ENCODE assay signal across 26 mouse cellular contexts in genomic region chr11:117979388-117979787, GRCm38 (mm10). TPM values are rescaled to one million over a fixed set of nuclear protein-coding genes. Genes with fewer than 3 reads are reported as not detected.
DNase-seq lines count a peak whose midpoint lies in the region; ATAC-seq lines count a peak whose summit lies in the region.
"Had no signal": no experiment of that assay in that cellular context is flagged by ENCODE, and none has a peak within 500 bp of the region (broad histone marks: within the 10 kb centered on the region; RNA-seq: fewer than 3 reads in every experiment).

No protein-coding gene starts in this region.

- 60% methylated on average over 7 of the region's 7 CpGs for WGBS in hindbrain, embryonic 11.5 days
- 58% methylated on average over 7 of the region's 7 CpGs for WGBS in hindbrain, embryonic 14.5 days

- no peaks in the 10 kb centered on the region for H3K36me3 ChIP-seq in hindbrain, embryonic 11.5 days (ENCODE audit: control insufficient read depth, insufficient read depth, low read length)
- H3K36me3 ChIP-seq in hindbrain, embryonic 14.5 days (replicated peaks; ENCODE audit: control insufficient read depth, insufficient read depth), result no peaks in the 10 kb centered on the region
- H3K36me3 ChIP-seq: embryonic facial prominence, embryonic 12.5 days; heart, embryonic 10.5 days; limb, embryonic 12.5 days; liver, embryonic 13.5 days; lung, embryonic 15.5 days; midbrain, embryonic 13.5 days; neural tube, embryonic 15.5 days had no signal

- no peak overlapping the region for H3K4me3 ChIP-seq in hindbrain, embryonic 11.5 days (ENCODE audit: low read depth, low read length)
- H3K4me3 ChIP-seq in hindbrain, embryonic 14.5 days (replicated peaks; ENCODE audit: low read length), result no peak overlapping the region
- H3K4me3 ChIP-seq: embryonic facial prominence, embryonic 12.5 days; erythroblast, embryonic 14.5 days; forebrain, embryonic 13.5 days; heart, embryonic 10.5 days; limb, embryonic 12.5 days; liver, embryonic 13.5 days; lung, embryonic 15.5 days; midbrain, embryonic 13.5 days; neural tube, embryonic 15.5 days had no signal

- no peak overlapping the region for H3K27ac ChIP-seq in hindbrain, embryonic 11.5 days (ENCODE audit: low read depth, low read length)
- no peak overlapping the region for H3K27ac ChIP-seq in hindbrain, embryonic 14.5 days
- H3K27ac ChIP-seq: embryonic facial prominence, embryonic 12.5 days; forebrain, embryonic 13.5 days; heart, embryonic 10.5 days; limb, embryonic 12.5 days; liver, embryonic 13.5 days; lung, embryonic 15.5 days; midbrain, embryonic 13.5 days; neural tube, embryonic 15.5 days; stomach, postnatal 0 days had no signal

- no peak for ATAC-seq in hindbrain, embryonic 11.5 days (ENCODE audit: low FRiP score)
- ATAC-seq in hindbrain, embryonic 14.5 days (ENCODE audit: low FRiP score), result no peak
- peak; percentile 20 to 30; a peak in 2 of 4 replicates for ATAC-seq in hematopoietic stem cell, adult 5-6 weeks (replicated peaks in 1 of 2; ENCODE audit: insufficient read depth in 1 of 2, low FRiP score in 2 of 2, low TSS enrichment in 1 of 2, low read depth in 1 of 2, poor library complexity in 2 of 2, severe bottlenecking in 2 of 2)
- ATAC-seq: forebrain, embryonic 13.5 days; hindbrain, embryonic 16.5 days; intestine, embryonic 16.5 days; midbrain, embryonic 13.5 days had no signal

- no peaks in the 10 kb centered on the region for H3K9me3 ChIP-seq in hindbrain, embryonic 11.5 days (ENCODE audit: control insufficient read depth, low read length)
- H3K9me3 ChIP-seq in hindbrain, embryonic 14.5 days (ENCODE audit: control insufficient read depth, low read length), result no peaks in the 10 kb centered on the region
- H3K9me3 ChIP-seq: embryonic facial prominence, embryonic 12.5 days; forebrain, embryonic 13.5 days; heart, embryonic 10.5 days; limb, embryonic 12.5 days; liver, embryonic 13.5 days; lung, embryonic 15.5 days; midbrain, embryonic 13.5 days; neural tube, embryonic 15.5 days had no signal

- H3K4me2 ChIP-seq in hindbrain, embryonic 11.5 days (replicated peaks; ENCODE audit: low read depth, low read length), result no peak overlapping the region
- no peak overlapping the region for H3K4me2 ChIP-seq in hindbrain, embryonic 14.5 days (replicated peaks)
- H3K4me2 ChIP-seq: embryonic facial prominence, embryonic 12.5 days; forebrain, embryonic 13.5 days; limb, embryonic 12.5 days; liver, embryonic 13.5 days; lung, embryonic 15.5 days; midbrain, embryonic 13.5 days; neural tube, embryonic 15.5 days had no signal

- 0 out of 2 replicates have a peak overlapping the region, but pooled peaks have one; percentile 11 for H3K9ac ChIP-seq in hindbrain, embryonic 11.5 days (ENCODE audit: low read depth, low read length)
- H3K9ac ChIP-seq in hindbrain, embryonic 14.5 days, result no peak overlapping the region
- H3K9ac ChIP-seq: embryonic facial prominence, embryonic 12.5 days; forebrain, embryonic 13.5 days; limb, embryonic 12.5 days; liver, embryonic 13.5 days; lung, embryonic 15.5 days; midbrain, embryonic 13.5 days; neural tube, embryonic 15.5 days had no signal

- H3K4me1 ChIP-seq in hindbrain, embryonic 11.5 days (replicated peaks; ENCODE audit: control insufficient read depth, insufficient read depth, low read length), result peaks cover 19% of the 10 kb centered on the region
- peaks cover 22% of the 10 kb centered on the region for H3K4me1 ChIP-seq in hindbrain, embryonic 14.5 days (replicated peaks; ENCODE audit: control insufficient read depth, insufficient read depth, low read length)

- intact Hi-C loops in gastrocnemius, postnatal 36 days (cut with DNase I), result no loop called here

- no peaks in the 10 kb centered on the region for H3K27me3 ChIP-seq in hindbrain, embryonic 11.5 days (ENCODE audit: control insufficient read depth, insufficient read depth, low read length)
- H3K27me3 ChIP-seq in hindbrain, embryonic 14.5 days (ENCODE audit: control insufficient read depth, insufficient read depth, low read length), result no peaks in the 10 kb centered on the region
- H3K27me3 ChIP-seq: embryonic facial prominence, embryonic 12.5 days; forebrain, embryonic 13.5 days; limb, embryonic 12.5 days; lung, embryonic 15.5 days; midbrain, embryonic 13.5 days; neural tube, embryonic 15.5 days had no signal

- DNase-seq in hindbrain, embryonic 11.5 days (ENCODE audit: low spot score), result no peak
- no peak for DNase-seq in hindbrain, embryonic 14.5 days (ENCODE audit: low spot score)
- peak; percentile 99 for DNase-seq in 3T3-L1 (ENCODE audit: low read depth, low spot score)
- DNase-seq in NIH3T3 (ENCODE audit: low read depth), result peak; percentile 93
- DNase-seq in spleen, postnatal 4 days (ENCODE audit: low spot score in 2 of 2), result no peak
- no peak for DNase-seq in thymus, postnatal 10 days (ENCODE audit: low spot score in 2 of 2)
- no peak for DNase-seq in gastrocnemius, postnatal 36 days
- DNase-seq: adrenal gland, postnatal 36 days; B cell, adult 2 months; cerebellum, adult 9-10 months; gastrocnemius, postnatal 14 days; liver, embryonic 13.5 days; right cerebral cortex, postnatal 25 days; thymus, postnatal 14 days had no signal

RNA-seq across cellular contexts. Expression of gene Pgs1, which starts 6.7 kb away (rescaled TPM):
- 38.6 and 39.1 TPM in 2 replicates for polyA plus RNA-seq in hindbrain, embryonic 11.5 days (2014; fragmentation: Nextera tagmentation; extraction: Ambion mirVana)
- 48.1 and 56.4 TPM in 2 replicates for polyA plus RNA-seq in hindbrain, embryonic 14.5 days (2014; fragmentation: Nextera tagmentation; extraction: Ambion mirVana)
- 8.1 and 18.7 TPM in 2 replicates for total RNA-seq in hematopoietic stem cell, adult 5-6 weeks (2017)
- 10 to 100 TPM; 17.9 to 18.9 TPM for total RNA-seq in gastrocnemius, postnatal 36 days (2021)

RNA-seq across cellular contexts. Expression of gene Socs3, which starts 9.5 kb away (rescaled TPM):
- 3.4 and 5.6 TPM in 2 replicates for polyA plus RNA-seq in hindbrain, embryonic 11.5 days (2014; fragmentation: Nextera tagmentation; extraction: Ambion mirVana)
- polyA plus RNA-seq in hindbrain, embryonic 14.5 days (2014; fragmentation: Nextera tagmentation; extraction: Ambion mirVana), result 2.9 and 3.0 TPM in 2 replicates
- 38.0 and 44.5 TPM in 2 replicates for total RNA-seq in hematopoietic stem cell, adult 5-6 weeks (2017)
- total RNA-seq in gastrocnemius, postnatal 36 days (2021), result 1 to 10 TPM; 1.8 to 4.7 TPM

Comparison
In these comparisons a context has a peak if more than half of its experiments do, and no peak if none do; other contexts are left out.
1. ATAC-seq: peak in hematopoietic stem cell, adult 5-6 weeks (2 of 2); none in hindbrain, embryonic 11.5 days (single experiment) and hindbrain, embryonic 14.5 days (single experiment).
2. DNase-seq: peak in 3T3-L1 (single experiment) and NIH3T3 (single experiment); none in hindbrain, embryonic 11.5 days (single experiment), hindbrain, embryonic 14.5 days (single experiment), spleen, postnatal 4 days (0 of 2), thymus, postnatal 10 days (0 of 2) and gastrocnemius, postnatal 36 days (0 of 2).